Mouse (Mus musculus) gonadal fat pad, adult 2 months (tissue): ENCODE measurements around the gene Bax. TPM values are rescaled to one million over a fixed set of nuclear protein-coding genes. Genes with fewer than 3 reads are reported as not detected.
"Not testable (repeated sequence)": the region's sequence is repeated elsewhere in the genome, so short reads cannot be mapped to it uniquely, and the experiment has no call there.

Experiments used
- DNase-seq: peaks from one replicate; pipeline ENCODE4 v3.0.0-alpha.2; 2012; ENCODE audit warnings: low read depth
- polyA plus RNA-seq: library from polyadenylated mRNA; depleted of rRNA; stranded (reverse); fragments of >200 nt; gene quantifications from 2 replicates; pipeline ENCODE4 v1.2.3, GENCODE M21; 2012; rRNA removed

Bax gene
- polyA plus RNA-seq: 92.8 and 104 TPM in 2 replicates

GRCm38 (mm10) chr7:45466283-45467089, at the start of gene Bax:
TSS of gene Bax (minus strand) at chr7:45466898.
- DNase-seq: no peak

GRCm38 (mm10) chr7:45515436-45515835, 48.7 kb upstream of the Bax start:
- no peak for DNase-seq

GRCm38 (mm10) chr7:45514411-45514810, 47.7 kb upstream of the Bax start:
- no peak for DNase-seq

GRCm38 (mm10) chr7:45509912-45510787, 43.5 kb upstream of the Bax start, which contains the start of gene Nucb1:
TSS of gene Nucb1 (minus strand) at chr7:45510406.
- DNase-seq: no peak

DNA sequence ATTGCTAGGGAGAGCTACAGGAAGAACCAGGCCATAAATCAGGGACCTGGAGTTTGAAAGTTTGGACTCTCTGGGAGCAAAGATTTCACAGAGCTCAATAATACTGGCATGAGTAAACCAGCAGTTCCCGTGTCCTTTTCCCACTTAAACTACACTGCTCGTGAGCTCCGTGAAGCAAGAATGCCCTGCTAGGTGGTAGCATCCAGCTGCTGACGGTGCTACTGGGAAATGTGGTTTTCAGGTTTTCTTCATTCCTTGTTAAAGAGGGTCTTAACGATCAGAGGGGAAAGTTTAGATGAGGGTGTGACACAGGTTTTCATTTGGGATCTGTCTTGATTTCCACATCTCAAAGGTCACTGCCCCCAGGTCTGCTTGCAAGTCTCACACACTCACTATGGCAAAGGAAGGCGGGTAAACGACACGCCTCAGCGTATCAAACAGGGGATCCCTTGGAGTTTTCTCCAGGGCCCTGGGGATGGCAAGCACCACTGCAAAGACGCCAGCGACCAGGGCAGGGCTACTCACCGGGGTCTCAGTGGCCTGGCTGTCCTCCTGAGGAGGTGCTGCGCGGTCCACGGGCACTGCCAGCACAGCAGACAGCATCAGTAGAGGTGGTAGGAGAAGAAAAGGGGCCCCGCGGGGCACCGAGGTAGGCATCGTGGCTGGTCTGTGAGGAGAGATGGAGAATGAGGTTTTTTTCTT, 42.6 kb upstream of the Bax start:
- no peak for DNase-seq

GRCm38 (mm10) chr7:45508561-45508960, 41.9 kb upstream of the Bax start:
- no peak for DNase-seq

GRCm38 (mm10) chr7:45507583-45507982, 40.9 kb upstream of the Bax start:
- DNase-seq: no peak

DNA sequence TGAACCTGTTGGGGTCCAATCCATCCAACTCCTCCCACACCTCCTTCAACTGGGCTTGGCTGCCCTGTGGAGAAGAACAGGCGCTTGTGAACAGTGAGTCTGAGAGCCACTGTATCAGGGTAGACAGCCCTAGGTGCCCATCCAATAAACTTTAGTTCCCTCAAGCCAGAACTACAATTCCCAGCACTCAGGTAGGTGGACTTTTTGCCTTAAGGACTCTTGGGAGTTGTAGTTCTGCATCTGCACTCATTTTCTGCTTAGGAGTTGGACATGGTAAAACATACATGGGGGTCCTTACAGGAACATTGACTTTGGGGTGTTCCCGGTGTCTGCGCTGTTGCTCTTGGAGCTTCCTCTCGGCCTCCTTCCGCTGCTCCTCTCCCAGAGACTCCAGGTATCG, 31.7 kb upstream of the Bax start:
- no peak for DNase-seq

DNA sequence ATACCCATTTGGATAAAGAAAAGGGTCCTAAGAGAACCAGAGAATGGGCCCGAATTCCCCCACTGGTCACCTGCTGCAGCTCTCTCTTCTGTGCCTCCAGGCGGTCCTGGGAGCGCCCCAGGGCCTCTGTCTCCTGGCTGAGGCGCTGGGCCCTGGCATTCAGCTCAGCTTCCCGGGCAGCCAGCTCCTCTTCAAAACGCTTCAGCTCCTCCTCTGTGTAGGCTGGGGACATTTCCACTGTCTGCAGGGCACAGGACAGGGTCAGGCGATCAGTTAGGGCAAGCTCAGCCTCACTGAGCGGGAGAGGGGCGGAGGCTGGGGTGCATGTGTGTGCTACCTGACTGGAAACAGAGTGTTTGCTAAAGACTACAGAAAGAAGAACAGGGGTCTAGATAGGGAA, 27.9 kb upstream of the Bax start:
- DNase-seq: no peak

- DNase-seq: no peak
Observed at GRCm38 (mm10) chr7:45492951-45493350, 26.3 kb upstream of the Bax start.

GRCm38 (mm10) chr7:45492225-45492844, 25.6 kb upstream of the Bax start:
- DNase-seq: no peak

DNA sequence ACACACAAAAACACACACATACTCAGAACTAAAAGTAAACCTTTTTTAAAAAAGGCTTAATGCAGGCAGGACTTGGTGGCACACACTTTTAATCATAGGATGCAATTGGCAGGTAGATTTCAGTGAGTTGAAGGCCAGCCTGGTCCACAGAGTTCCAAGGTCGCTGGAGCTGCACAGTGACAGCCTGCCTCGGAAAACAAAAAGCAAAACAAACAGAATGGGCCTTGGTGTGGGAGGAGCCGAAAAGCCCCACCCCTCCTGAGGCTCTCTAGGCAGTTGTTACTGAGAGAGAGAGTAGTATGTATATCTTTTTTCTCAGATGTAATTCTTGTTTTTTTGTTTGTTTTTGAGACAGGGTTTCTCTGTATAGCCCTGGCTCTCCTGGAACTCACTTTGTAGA, 24.6 kb upstream of the Bax start:
- DNase-seq: no peak

- no peak for DNase-seq
Observed at GRCm38 (mm10) chr7:45490822-45491221, 24.1 kb upstream of the Bax start.

- DNase-seq: no peak
Observed at GRCm38 (mm10) chr7:45489578-45489977, 22.9 kb upstream of the Bax start.

- no peak for DNase-seq
Observed at GRCm38 (mm10) chr7:45488293-45489204, 21.9 kb upstream of the Bax start, which contains the start of gene Dhdh. TSS of gene Dhdh (minus strand) at chr7:45488805.

DNA sequence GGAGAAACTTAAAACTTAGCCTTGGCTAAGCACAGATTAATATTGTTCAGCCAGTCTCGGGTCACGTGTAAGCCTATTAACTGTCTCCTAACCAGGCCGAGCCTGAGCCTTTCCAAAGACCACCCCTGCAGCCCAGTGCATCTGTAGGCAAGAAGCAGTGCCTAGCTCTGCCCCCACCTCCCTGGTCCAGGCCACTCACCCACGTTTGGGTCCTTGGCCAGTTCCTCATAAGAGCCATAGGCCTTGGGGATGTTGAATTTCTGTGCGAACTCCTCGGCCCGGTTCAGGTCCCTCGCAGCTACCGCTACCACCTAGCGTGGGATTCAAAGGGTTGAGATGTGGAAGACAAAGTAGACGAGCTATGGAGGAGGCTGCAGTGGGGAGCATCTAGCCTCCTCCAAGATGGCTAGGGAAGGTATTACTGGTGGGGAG, 21.2 kb upstream of the Bax start:
- DNase-seq: no peak

DNA sequence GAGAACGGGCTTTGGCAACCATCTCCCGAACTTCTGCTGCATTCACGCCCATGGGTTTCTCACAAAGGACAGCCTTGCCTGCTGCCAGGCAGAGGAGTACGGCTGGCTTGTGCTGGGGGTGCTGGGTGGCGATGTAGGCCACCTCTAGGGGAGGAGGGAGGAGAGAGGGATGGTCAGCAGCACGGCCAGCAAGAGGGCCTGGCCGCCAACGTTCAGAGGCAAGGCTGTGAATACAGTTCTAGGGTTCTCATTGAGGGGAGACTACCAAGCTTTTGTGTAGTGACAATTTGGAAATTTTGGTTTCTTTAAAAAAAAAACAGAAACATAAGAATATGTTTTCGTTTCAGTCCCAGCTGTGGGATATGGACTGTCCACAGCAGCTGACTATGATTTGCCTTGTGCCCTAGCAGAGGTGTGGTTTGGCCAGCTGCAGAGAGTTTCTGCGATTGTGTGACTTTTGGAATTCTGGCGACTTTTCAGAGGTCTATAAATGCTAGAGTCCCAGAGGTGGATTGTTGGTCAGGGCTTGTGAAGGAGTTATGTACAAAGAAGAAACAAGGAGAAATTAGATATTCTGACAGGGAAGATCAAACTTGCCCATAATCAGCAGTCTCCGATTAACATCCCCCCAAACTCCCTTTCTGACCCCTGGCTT, 20.2 kb upstream of the Bax start, which contains the start of gene Gm45808:
TSS of gene Gm45808 (minus strand) at position 51 of the 655 bp plus-strand sequence.
- no peak for DNase-seq

- DNase-seq: no peak
Observed at GRCm38 (mm10) chr7:45486158-45486557, 19.5 kb upstream of the Bax start.

DNA sequence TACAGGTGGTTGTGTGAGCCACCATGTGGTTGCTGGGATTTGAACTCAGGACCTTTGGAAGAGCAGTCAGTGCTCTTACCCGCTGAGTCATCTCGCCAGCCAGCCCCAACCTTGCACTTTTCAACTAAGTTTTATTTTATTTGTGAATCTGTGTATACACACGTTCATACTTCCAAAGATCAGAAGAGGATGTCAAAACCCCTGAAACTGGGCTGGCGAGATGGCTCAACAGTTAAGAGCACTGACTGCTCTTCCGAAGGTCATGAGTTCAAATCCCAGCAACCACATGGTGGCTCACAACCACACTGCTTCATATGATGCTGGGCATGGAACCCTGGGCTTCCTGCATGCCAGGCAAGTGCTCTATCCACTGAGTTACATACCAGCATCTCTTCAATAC, 18.3 kb upstream of the Bax start:
- DNase-seq: not testable (repeated sequence)

DNA sequence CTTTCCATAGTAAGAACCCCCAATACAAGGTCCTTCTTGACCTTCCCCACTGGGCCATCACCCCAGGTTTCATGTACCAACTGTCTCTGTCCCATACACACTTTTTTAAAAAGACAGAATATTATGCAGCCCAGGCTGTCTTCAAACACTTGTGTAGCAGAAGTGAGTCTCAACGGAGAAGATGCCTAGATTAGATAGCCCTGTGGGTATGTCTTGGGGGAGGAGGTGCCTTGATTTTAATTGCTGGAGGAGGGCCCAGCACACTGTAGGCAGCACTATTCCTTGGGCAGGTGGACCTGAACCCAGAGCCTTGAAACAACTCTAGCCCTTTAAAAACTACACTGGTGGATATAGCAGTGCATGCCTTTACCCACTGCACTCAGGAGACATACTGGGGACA, 15.5 kb upstream of the Bax start:
- no peak for DNase-seq
